Mouse (Mus musculus) heart, postnatal 4 days (tissue): Measurements from ENCODE around the gene Socs4. TPM values are rescaled to one million over a fixed set of nuclear protein-coding genes. Genes with fewer than 3 reads are reported as not detected.
"Not testable (repeated sequence)": the region's sequence is repeated elsewhere in the genome, so short reads cannot be mapped to it uniquely, and the experiment has no call there.

ENCODE experiments used
- DNase-seq: peaks from one replicate; pipeline ENCODE4 v3.0.0; 2021
- total RNA-seq, 2 experiments: library from RNA; stranded (reverse); gene quantifications; 2 replicates each; pipeline ENCODE4 v1.2.3; 2021

Gene Socs4
- total RNA-seq, 2 experiments from 2014 or later: 17.6 to 18.2 TPM

GRCm38 (mm10) chr14:47291772-47292171, 15.0 kb downstream of the Socs4 start:
- DNase-seq: no peak

- DNase-seq: no peak
Measured at GRCm38 (mm10) chr14:47294136-47294535, 17.4 kb downstream of the Socs4 start.

- no peak for DNase-seq
Measured at GRCm38 (mm10) chr14:47296232-47296631, 19.5 kb downstream of the Socs4 start.

- peak; percentile 97 for DNase-seq
Measured at GRCm38 (mm10) chr14:47297785-47298407, 21.2 kb downstream of the Socs4 start, which contains the start of gene Mapk1ip1l. Mapk1ip1l (plus strand) TSS chr14:47298266.

GRCm38 (mm10) chr14:47298408-47298792, 21.7 kb downstream of the Socs4 start:
- no peak for DNase-seq

GRCm38 (mm10) chr14:47298819-47299261, 22.1 kb downstream of the Socs4 start:
- peak; percentile 27 for DNase-seq

GRCm38 (mm10) chr14:47302885-47303680, 26.4 kb downstream of the Socs4 start:
- no peak for DNase-seq

GRCm38 (mm10) chr14:47304814-47305405, 28.2 kb downstream of the Socs4 start:
- no peak for DNase-seq

GRCm38 (mm10) chr14:47305933-47306332, 29.2 kb downstream of the Socs4 start:
- DNase-seq: no peak

- no peak for DNase-seq
Measured at GRCm38 (mm10) chr14:47307669-47308068, 30.9 kb downstream of the Socs4 start.

- DNase-seq: no peak
Measured at GRCm38 (mm10) chr14:47309061-47309460, 32.3 kb downstream of the Socs4 start.

- DNase-seq: no peak
Measured at GRCm38 (mm10) chr14:47310342-47311181, 33.8 kb downstream of the Socs4 start.

- DNase-seq: no peak
Measured at GRCm38 (mm10) chr14:47319362-47319761, 42.6 kb downstream of the Socs4 start.

- not testable (repeated sequence) for DNase-seq
Measured at GRCm38 (mm10) chr14:47321581-47321980, 44.9 kb downstream of the Socs4 start.

GRCm38 (mm10) chr14:47325965-47326761, 49.4 kb downstream of the Socs4 start:
- DNase-seq: no peak

- no peak for DNase-seq
Measured at GRCm38 (mm10) chr14:47327347-47327746, 50.6 kb downstream of the Socs4 start.

GRCm38 (mm10) chr14:47331920-47332319, 55.2 kb downstream of the Socs4 start:
- no peak for DNase-seq

GRCm38 (mm10) chr14:47334819-47335218, 58.1 kb downstream of the Socs4 start:
- peak; percentile 78 for DNase-seq

GRCm38 (mm10) chr14:47335300-47335699, 58.6 kb downstream of the Socs4 start:
- no peak for DNase-seq

- no peak for DNase-seq
Measured at GRCm38 (mm10) chr14:47340231-47340925, 63.6 kb downstream of the Socs4 start.

- no peak for DNase-seq
Measured at GRCm38 (mm10) chr14:47341811-47342291, 65.1 kb downstream of the Socs4 start.
